Mouse (Mus musculus): ENCODE measurements around the gene Ifngr1.

Gene Ifngr1

GRCm38 (mm10) chr10:19639630-19640029, 47.9 kb downstream of the Ifngr1 start:
- DNase-seq (ENCODE audit: low spot score in 2 of 2): no peak

GRCm38 (mm10) chr10:19645119-19645518, 53.4 kb downstream of the Ifngr1 start:
- DNase-seq (ENCODE audit: low spot score in 2 of 2): peak; percentile 8

GRCm38 (mm10) chr10:19657426-19657825, 65.7 kb downstream of the Ifngr1 start:
- no peak for DNase-seq (ENCODE audit: low spot score in 2 of 2)
